Mouse (Mus musculus) 3T3-L1 (cell line): Measurements from ENCODE around the gene Fitm2.

Experiments
- DNase-seq: peaks from one replicate; pipeline ENCODE4 v3.0.0-alpha.2; 2015; ENCODE audit warnings: low read depth, low spot score

Gene Fitm2

GRCm38 (mm10) chr2:163472466-163472851 is at the start of gene Fitm2:
Fitm2 (minus strand) TSS chr2:163472629.
- DNase-seq, result peak; percentile 97

- no peak for DNase-seq
Measured at GRCm38 (mm10) chr2:163506300-163507004, 34.0 kb upstream of the Fitm2 start, which contains the start of gene Hnf4a. Hnf4a (plus strand) TSS chr2:163506808.

DNA sequence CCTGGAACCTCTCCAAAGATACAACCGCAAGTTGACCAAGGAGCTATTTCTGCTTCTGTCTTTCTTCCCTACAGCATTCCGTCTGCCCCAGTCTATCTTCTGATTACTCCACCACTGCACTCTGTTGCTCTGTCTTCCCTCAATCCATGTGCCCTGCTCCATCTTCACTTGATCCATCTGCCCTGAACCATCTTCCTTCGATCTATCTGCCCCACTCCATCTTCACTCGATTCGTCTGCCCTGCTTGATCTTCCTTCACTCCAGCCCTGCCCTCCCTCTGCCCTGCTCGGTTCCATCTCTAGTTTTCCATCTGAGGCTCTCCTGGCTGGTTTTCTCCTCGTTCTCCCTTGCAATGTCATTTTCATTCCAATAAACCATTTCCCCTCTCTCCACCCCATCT is 30.8 kb upstream of the Fitm2 start:
- DNase-seq, result no peak

DNA sequence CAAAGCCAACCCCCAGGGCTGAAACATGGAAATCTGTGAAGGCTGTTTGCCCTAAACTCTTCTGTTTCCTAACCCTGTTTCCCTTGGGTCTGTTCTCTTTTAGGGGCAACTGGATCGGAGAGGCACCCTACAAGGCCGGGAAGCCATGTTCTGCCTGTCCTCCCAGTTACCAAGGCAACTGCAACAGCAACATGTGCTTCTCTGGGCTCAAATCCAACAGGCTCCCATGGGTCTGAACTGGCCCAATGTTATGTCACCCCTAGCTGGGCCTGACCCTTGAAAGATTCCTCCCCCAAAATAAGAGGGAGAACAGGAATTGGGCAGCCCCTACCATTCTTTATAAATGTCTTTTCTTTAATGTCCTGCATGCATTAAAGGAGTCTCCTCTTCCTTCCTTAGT is 29.8 kb upstream of the Fitm2 start:
- DNase-seq, result peak; percentile 11

GRCm38 (mm10) chr2:163494456-163494855 is 22.0 kb upstream of the Fitm2 start:
- no peak for DNase-seq

- peak; percentile 77 for DNase-seq
Measured at GRCm38 (mm10) chr2:163493976-163494375, 21.5 kb upstream of the Fitm2 start.

DNA sequence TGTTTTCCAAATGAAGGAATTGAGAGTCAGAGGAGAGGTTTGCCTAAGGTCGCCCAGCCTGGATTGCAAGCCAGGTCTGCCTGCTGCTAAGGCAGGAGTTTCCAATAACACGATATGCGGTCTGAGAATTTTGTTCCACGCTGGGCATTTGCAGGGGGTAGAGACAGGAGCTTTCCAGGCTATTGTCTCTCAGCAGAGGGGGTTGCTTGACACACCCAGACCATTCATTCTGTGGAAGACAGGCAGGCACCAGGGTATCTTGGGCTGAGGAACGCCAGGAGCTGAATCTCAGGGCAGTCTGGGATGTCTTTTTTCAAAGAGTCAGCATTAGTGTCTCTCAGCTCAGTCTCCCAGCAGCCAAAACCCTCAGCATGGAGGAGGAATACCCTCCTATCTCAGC is 20.6 kb upstream of the Fitm2 start:
- DNase-seq, result no peak

DNA sequence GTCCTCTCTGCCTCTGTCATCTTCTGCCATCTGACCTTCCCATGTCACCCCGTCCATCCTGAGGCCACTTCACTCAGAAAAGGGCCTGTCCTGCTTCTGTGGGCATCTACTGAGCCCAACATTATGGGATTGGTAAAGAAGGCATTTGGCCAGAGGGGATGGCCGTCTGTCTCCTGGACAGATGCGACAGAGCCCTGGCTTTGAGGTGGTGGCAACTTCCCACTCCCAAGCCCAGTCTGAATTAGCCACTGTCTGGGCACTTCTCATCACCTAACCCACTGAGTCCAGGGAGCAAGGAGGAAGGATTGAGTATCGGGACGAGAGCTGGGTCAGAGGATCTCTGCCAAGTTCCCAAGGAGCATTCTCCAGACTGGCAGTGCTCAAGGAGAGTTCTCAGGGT is 19.6 kb upstream of the Fitm2 start, which contains the start of gene R3hdml:
TSS of gene R3hdml (plus strand) at position 301 of the 400 bp plus-strand sequence.
- DNase-seq, result no peak

DNA sequence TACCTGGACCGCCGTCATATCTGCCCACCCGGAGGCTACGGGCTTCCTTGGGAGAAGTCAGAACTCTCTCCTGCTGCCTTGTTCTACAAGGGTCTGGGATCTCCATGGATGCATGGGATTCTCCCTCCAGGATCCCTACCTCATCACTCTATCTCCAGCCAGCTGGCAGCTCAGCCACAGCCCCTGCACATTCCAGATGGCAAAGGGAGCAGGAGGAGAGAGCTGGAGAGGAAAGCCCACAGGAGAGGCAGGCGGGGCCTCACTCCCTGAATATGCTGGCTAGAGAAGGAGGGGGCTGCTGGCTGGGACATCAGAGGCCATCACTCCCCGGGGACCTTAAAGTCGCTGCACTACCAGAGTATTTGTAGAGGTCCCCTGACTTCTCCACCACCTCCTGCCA is 18.9 kb upstream of the Fitm2 start:
- no peak for DNase-seq

DNA sequence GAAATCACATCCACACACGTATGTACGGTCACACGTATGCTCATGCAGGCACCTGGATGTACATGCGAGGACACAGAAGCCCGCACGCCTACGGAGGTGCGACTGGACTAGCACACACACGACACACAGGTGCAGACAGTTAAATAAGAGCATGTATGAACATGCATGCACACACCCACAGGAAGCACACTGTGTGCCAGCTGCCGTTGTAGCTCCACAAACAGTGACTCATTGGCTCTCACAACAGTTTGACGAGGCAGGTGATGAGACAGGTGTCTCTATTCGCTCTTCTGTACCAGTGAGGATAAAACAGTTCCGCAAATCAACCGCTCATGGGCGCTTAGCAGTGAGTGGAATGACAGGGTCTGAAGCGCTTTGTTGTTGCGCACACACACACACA is 18.2 kb upstream of the Fitm2 start:
- no peak for DNase-seq

DNA sequence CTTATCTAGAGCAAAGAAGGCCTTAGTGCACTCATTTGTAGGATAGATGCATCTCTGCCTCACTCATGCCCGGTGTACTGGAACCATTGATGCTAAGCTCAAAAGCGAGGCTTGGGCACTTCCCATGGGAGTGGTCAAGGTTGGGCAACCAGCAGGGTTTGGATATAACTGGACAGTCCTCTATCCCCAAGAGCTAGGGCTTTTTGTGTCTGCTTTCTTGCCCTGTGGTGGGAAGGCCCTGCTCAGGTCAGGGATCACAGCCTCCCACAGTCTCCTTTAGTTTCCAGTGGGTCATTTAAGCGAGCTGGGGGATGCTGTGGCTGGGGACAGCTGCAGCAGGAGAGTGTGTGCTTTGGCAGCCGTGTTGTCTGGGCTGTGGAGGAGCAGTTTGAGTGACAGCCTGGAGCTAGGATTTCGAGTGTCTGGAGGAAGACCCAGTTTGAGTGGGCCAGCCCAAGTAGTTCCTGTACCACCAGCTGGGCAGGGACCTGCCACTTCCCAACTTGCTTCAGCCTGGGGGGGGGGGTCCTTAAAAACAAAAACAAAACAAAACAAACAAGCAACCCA is 17.4 kb upstream of the Fitm2 start:
- no peak for DNase-seq

DNA sequence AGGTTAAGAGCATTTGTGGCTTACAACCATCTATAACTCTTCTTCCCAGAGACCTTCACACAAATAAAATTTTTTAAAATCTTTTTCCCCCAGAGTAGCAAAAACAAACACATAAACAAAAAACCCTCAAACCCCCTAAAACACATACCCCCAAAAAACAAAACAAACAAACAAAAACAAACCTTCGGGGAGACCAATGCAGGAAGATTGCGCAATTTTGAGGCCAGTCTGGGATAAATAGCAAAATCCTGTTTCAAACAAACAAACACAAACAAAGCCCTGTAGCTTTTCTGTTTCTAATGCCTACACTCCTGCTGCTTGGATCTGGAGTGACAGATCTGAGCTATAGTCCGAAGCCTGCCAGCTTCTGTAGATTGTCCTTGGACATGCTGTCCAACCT is 14.9 kb upstream of the Fitm2 start:
- DNase-seq, result no peak

GRCm38 (mm10) chr2:163481539-163482029 is 9.2 kb upstream of the Fitm2 start:
- DNase-seq, result no peak

GRCm38 (mm10) chr2:163480191-163480825 is 7.9 kb upstream of the Fitm2 start:
- DNase-seq, result peak; percentile 24

- DNase-seq, result peak; percentile 49
Measured at GRCm38 (mm10) chr2:163471710-163472465, 541 bp downstream of the Fitm2 start.

DNA sequence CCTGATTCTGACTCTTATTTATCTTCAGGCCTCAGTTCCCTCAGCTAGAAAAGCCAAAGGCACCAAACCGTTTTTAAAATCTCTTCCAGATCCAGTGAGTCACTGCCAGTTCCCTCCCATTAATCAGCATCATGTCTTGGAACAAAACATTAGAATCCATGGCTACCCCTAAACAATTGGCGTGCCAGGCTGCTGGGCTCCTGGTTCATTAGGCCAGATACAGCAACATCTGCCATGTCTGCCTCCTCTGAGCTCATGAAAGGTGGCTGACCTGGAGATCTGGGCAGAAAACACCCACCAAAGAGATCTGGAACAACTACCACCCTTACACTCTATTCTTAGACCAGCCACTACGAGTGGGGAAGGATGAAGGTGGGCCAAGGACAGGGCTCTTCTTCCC is 1.3 kb downstream of the Fitm2 start:
- peak; percentile 73 for DNase-seq

DNA sequence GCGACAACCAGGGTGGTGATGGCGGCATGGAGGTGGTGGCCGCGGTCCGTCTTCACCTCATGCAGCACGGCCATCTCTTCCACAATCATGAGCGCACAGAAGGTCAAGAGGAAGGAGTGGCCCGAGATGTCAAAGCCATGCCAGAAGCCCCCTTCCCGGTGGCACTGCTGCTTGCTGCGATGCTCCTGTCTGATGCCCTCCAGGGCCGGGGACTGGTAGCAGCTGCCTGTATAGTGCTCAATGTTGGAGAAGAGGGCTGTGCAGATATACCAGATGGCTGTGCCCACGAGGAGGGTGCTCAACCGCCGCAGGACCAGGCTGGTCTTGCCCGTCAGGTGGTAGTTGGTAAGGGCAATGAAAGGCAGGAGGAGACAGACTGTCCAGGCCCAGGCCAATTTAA is 2.7 kb downstream of the Fitm2 start:
- no peak for DNase-seq

- DNase-seq, result no peak
Measured at GRCm38 (mm10) chr2:163468866-163469265, 3.6 kb downstream of the Fitm2 start.

DNA sequence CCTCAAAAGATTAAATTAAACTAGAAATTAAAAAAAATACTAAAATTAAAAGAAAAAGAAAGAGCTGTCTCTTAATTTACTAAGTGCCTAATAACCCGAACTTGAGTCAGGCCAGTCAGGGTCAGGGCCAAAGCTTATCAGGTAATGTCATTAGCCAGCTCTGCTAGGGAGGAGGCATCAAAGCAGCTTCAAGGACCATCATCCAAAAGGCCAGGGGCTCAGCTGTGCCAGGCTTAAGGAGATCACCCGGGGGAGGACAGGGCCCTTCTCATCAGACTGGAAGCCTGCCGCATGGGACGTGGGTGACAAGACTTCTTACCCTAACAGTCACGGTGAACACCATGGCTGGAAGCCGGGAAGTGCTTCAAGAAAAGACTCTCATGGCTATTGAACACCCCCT is 4.8 kb downstream of the Fitm2 start:
- DNase-seq, result no peak

DNA sequence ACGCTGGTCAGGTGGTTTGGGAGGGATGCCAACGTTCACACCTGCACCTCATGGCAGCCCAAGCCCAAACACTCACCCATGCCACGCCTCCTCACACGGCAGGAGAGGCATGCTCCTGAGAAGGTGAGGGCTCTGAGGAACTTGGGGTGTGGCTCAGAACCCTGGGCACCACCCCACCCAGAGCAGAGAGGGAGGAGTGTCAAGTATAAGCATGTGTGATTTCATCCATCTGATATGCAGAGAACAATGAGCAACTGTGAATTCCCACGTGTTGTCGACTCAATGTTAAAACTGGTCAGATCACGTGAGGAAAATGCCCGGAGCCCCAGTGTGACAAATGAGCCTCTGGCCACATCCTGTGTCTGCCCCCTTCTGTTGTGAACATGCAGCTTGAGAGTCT is 5.7 kb downstream of the Fitm2 start:
- peak; percentile 73 for DNase-seq

DNA sequence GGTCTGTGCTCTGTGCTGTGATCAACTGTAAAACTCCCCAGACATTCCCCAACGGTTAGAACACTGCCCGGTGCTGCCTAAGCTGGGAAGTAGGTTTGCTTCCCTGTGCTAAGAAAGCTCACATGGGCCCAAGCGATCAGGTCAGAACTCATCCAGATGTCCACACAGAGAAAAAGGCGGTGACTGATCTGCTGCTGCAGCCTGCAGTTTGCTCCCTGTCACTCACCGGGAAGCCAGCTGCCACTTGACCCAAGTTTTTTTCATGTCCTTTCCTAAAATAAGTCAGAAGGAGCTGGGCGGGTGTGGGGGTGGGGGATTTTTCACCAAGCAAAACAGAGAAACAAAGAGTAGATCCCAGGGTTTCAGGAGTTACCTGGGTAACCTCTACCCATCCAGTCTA is 7.9 kb downstream of the Fitm2 start:
- DNase-seq, result no peak

GRCm38 (mm10) chr2:163463998-163464397 is 8.4 kb downstream of the Fitm2 start:
- no peak for DNase-seq
